Mouse (Mus musculus) hindbrain, postnatal 0 days (tissue): Measurements from ENCODE around the gene Glb1. TPM values are rescaled to one million over a fixed set of nuclear protein-coding genes. Genes with fewer than 3 reads are reported as not detected.
A peak's percentile ranks its signal among the peaks of the same experiment; 100 is the strongest.

ENCODE experiments used
- ATAC-seq: fragments of 200-750 bp; cut with Nextera tagmentation; 2 replicates; pipeline ENCODE4 v1.8.0; 2017; ENCODE audit warnings: mild to moderate bottlenecking, moderate TSS enrichment, moderate library complexity
- DNase-seq: peaks from one replicate; pipeline ENCODE4 v3.0.0-alpha.2; 2015; ENCODE audit warnings: low spot score
- H3K27ac ChIP-seq: fragments of 300-500 bp; sonication (generic); 2 replicates; pipeline ENCODE4 v1.5.1; 2014; ENCODE audit warnings: mild to moderate bottlenecking
- H3K27me3 ChIP-seq: fragments of 300-500 bp; sonication (generic); 2 replicates; pipeline ENCODE4 v1.6.1; 2014; ENCODE audit warnings: low read length, mixed read lengths; ENCODE audit not compliant: insufficient read depth
- H3K36me3 ChIP-seq: fragments of 300-500 bp; sonication (generic); 2 replicates; pipeline ENCODE4 v1.6.1; 2014; ENCODE audit warnings: low read length, mixed read lengths; ENCODE audit not compliant: insufficient read depth
- H3K4me1 ChIP-seq: fragments of 300-500 bp; sonication (generic); 2 replicates; pipeline ENCODE4 v1.6.1; 2014; ENCODE audit warnings: antibody characterized with exemption, low read length, mixed read lengths; ENCODE audit not compliant: insufficient read depth
- H3K4me2 ChIP-seq: fragments of 300-500 bp; sonication (generic); 2 replicates; pipeline ENCODE4 v1.6.1; 2014; ENCODE audit warnings: low read depth, mild to moderate bottlenecking, low read length, moderate library complexity, mixed read lengths
- H3K4me3 ChIP-seq: fragments of 300-500 bp; sonication (generic); 2 replicates; pipeline ENCODE4 v1.5.1; 2014; ENCODE audit warnings: low read length
- H3K9ac ChIP-seq: fragments of 300-500 bp; sonication (generic); replicated peaks from 2 replicates; pipeline ENCODE4 v1.6.1; 2014; ENCODE audit warnings: mild to moderate bottlenecking, low read length, moderate library complexity, mixed read lengths
- H3K9me3 ChIP-seq: fragments of 300-500 bp; sonication (generic); 2 replicates; pipeline ENCODE4 v1.6.1; 2016; ENCODE audit warnings: low read length, mixed read lengths
- CTCF ChIP-seq: IDR thresholded peaks from 2 replicates; pipeline ENCODE4 v1.5.1; 2016; ENCODE audit warnings: antibody characterized with exemption, control low read depth, low read depth
- WGBS: fragments of 180-500 bp; shearing (Covaris S2); extraction: QIAGEN DNeasy Blood & Tissue Kit; methylation state at CpG from one replicate; pipeline ENCODE4 v1.1.7; 2014; 5-methylcytosine and 5-hydroxymethylcytosine counted together
- polyA plus RNA-seq: library from polyadenylated mRNA; unstranded; fragments of >200 nt; fragmentation: Nextera tagmentation; extraction: Ambion mirVana; gene quantifications from 2 replicates; pipeline ENCODE4 v1.2.1, GENCODE M21; 2015
- total RNA-seq: library from RNA; depleted of rRNA; stranded (reverse); fragments of >200 nt; gene quantifications from 2 replicates; pipeline ENCODE4 v1.2.3, GENCODE M21; 2014

Gene Glb1
- total and polyA plus RNA-seq, 2 experiments from 2014 or later = 36.2 to 41.9 TPM

- Histone ChIP-seq H3K9me3 (no peaks in the 10 kb centered on the region), H3K9ac (no peak overlapping the region), H3K4me3 (no peak overlapping the region), H3K36me3 (peaks cover 5% of the 10 kb centered on the region; the same call in 1 of the 2 replicates), H3K4me1 (no peaks in the 10 kb centered on the region), H3K27me3 (no peaks in the 10 kb centered on the region), H3K4me2 (no peak overlapping the region), H3K27ac (no peak overlapping the region)
- no peak for TF ChIP-seq CTCF
- DNase-seq (no peak), ATAC-seq (no peak)
- WGBS = 95% methylated on average over 10 of the region's 10 CpGs
Measured at GRCm38 (mm10) chr9:114377168-114377567, 23.7 kb upstream of the Glb1 start.

- Histone ChIP-seq H3K36me3 (peaks cover 13% of the 10 kb centered on the region; the same call in 1 of the 2 replicates), H3K4me1 (no peaks in the 10 kb centered on the region), H3K9me3 (no peaks in the 10 kb centered on the region), H3K27me3 (no peaks in the 10 kb centered on the region), H3K4me2 (no peak overlapping the region), H3K27ac (no peak overlapping the region), H3K4me3 (no peak overlapping the region), H3K9ac (no peak overlapping the region)
- WGBS = 92% methylated on average over 12 of the region's 12 CpGs
- DNase-seq = no peak
- ATAC-seq = no peak
- no peak for TF ChIP-seq CTCF
Measured at GRCm38 (mm10) chr9:114379871-114380270, 21.0 kb upstream of the Glb1 start.

GRCm38 (mm10) chr9:114380881-114381733 lies 19.8 kb upstream of the Glb1 start:
- Histone ChIP-seq H3K4me3 (no peak overlapping the region), H3K36me3 (peaks cover 13% of the 10 kb centered on the region; the same call in 1 of the 2 replicates), H3K4me1 (no peaks in the 10 kb centered on the region), H3K27me3 (no peaks in the 10 kb centered on the region), H3K4me2 (no peak overlapping the region), H3K9me3 (no peaks in the 10 kb centered on the region), H3K9ac (no peak overlapping the region), H3K27ac (no peak overlapping the region)
- WGBS = 70% methylated on average over 17 of the region's 17 CpGs
- ATAC-seq (peak; percentile 81), DNase-seq (peak; percentile 82)
- TF ChIP-seq CTCF = peak; percentile 68

- no peak for ATAC-seq
Measured at GRCm38 (mm10) chr9:114382936-114383710, 17.8 kb upstream of the Glb1 start.

GRCm38 (mm10) chr9:114384691-114385090 lies 16.2 kb upstream of the Glb1 start:
- DNase-seq (no peak), ATAC-seq (no peak)
- Histone ChIP-seq H3K4me3 (no peak overlapping the region), H3K4me1 (no peaks in the 10 kb centered on the region), H3K9ac (no peak overlapping the region), H3K4me2 (no peak overlapping the region), H3K36me3 (peaks cover 8% of the 10 kb centered on the region; the same call in 1 of the 2 replicates), H3K27me3 (no peaks in the 10 kb centered on the region), H3K9me3 (no peaks in the 10 kb centered on the region), H3K27ac (no peak overlapping the region)
- no peak for TF ChIP-seq CTCF
- 93% methylated on average over 24 of the region's 24 CpGs for WGBS

More at GRCm38 (mm10) chr9:114382936-114383710, 17.8 kb upstream of the Glb1 start:
- Histone ChIP-seq H3K27me3 (no peaks in the 10 kb centered on the region), H3K4me2 (no peak overlapping the region), H3K27ac (no peak overlapping the region), H3K4me3 (no peak overlapping the region), H3K36me3 (peaks cover 8% of the 10 kb centered on the region; the same call in 1 of the 2 replicates), H3K4me1 (no peaks in the 10 kb centered on the region), H3K9me3 (no peaks in the 10 kb centered on the region), H3K9ac (no peak overlapping the region)
- DNase-seq = no peak
- no peak for TF ChIP-seq CTCF
- 87% methylated on average over 17 of the region's 17 CpGs for WGBS

GRCm38 (mm10) chr9:114385160-114385559 lies 15.7 kb upstream of the Glb1 start:
- no peak for TF ChIP-seq CTCF
- no peak overlapping the region for H3K27ac ChIP-seq
- peaks cover 8% of the 10 kb centered on the region; the same call in 1 of the 2 replicates for H3K36me3 ChIP-seq
- no peak overlapping the region for H3K9ac ChIP-seq
- no peaks in the 10 kb centered on the region for H3K27me3 ChIP-seq
- 97% methylated on average over 10 of the region's 10 CpGs for WGBS
- ATAC-seq (no peak), DNase-seq (no peak)
- no peak overlapping the region for H3K4me2 ChIP-seq
- H3K4me1 ChIP-seq = no peaks in the 10 kb centered on the region
- no peaks in the 10 kb centered on the region for H3K9me3 ChIP-seq
- H3K4me3 ChIP-seq = no peak overlapping the region
